Mouse (Mus musculus): Measurements from ENCODE around the gene Zim1.

- TF ChIP-seq CTCF (IDR thresholded peaks at IDR 0.05; ENCODE audit: low read depth) = no peak
- TF ChIP-seq EP300 (IDR thresholded peaks at IDR 0.05; ENCODE audit: low read depth) = no peak
These were observed 12.4 kb upstream of the Zim1 start for GRCm38 (mm10) chr7:6708451-6709180.
